Mouse (Mus musculus): Measurements from ENCODE around the gene Slbp. TPM values are rescaled to one million over a fixed set of nuclear protein-coding genes. Genes with fewer than 3 reads are reported as not detected.

Gene Slbp
- total RNA-seq, 2 experiments from 2014 or later: 37.9 to 50.8 TPM

DNA sequence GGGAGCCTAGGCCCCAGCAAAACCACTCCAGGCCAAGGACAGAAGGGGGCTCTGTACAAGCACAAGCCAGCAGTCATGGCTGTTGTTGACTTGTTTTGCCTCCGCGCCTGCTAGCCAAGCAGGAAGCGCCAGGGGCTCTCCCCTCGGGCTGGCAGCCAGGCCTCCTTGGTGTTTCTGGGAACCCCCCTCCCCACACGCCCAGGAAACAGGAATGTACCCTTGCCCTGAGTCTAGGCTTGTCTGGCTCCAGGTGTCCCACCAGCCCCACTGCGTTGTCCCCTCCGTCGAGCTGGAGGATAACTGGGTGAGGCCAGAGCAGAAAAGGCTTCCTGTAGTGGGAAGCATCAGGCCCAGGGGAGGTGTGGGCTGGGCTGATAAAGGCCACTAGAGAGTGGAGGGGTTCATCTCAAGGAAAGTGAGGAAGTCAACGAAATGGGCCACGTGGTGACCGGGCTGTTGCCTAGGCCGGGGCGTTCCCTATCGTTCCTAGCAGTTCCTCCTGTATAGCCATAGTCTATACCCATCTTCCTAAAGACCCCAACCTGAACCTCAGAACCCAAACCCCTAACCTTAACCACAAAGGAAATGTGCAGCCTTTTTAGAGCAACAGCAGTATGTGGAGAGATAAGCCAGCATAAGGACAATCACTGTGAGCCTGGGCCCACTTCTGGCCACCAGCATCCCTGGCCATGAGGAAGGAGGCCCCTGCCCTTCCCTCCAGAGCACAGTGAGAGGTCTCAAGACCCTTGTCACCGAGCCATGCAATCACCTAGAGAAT is 29.4 kb upstream of the Slbp start:
- DNase-seq (ENCODE audit: low spot score in 2 of 2): no peak

DNA sequence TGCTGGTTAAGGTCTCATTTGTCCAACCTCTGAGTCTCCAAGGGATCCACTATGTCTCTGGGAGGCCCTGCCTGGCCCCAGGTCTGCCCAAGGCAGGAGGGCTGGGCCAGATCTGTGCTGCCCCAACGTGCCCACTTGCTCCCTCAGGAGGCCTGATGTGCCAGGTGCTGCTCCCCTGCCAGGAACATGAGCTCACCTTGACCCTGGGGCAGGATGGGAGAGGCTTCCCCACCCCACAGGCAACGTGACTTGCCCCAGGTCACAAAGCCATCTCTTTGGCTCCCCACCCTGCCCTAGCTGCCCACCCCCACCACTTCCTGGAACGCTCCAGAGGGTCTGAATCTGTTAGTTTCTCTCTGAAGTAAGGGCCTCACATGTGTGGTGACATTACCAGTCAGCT is 28.7 kb upstream of the Slbp start:
- DNase-seq (ENCODE audit: low spot score in 2 of 2): no peak

DNA sequence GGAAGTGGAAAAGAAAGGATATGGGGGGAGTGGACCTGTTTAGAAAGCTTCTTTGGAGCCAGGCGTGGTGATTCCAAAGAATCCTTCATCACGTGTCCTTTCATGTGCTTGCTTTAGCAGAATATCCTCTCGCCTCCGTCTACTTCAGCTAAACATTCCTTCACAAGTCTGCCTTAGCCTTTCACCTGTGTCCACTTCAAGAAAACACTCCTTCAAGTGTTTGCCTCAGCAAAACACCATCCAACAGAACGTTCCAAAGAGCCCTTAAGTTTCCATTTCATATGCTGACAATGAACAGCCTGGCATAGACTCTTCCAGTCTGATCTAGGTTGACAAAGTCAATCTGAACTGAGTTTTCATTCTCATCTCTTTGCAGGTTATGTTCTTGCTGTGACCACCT is 25.9 kb upstream of the Slbp start:
- DNase-seq (ENCODE audit: low spot score in 2 of 2): no peak

DNA sequence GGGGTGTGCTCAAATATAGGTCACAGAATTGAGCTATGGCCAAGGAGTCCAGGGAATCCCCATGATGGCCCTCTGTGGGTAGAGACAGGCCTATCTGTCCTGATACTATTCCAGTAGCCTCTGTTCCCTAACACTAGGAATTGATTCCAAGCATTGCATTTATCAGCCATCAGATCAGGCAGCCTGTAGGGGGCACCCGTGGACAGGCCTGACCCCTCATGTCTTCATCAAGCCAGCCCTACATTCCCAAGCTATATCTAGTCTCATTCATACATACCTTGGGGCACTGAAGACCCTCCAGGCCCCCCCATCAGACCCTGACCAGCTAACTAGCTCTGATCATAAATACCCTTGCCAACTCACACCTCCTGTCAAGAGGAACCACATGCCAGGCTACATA is 23.6 kb upstream of the Slbp start:
- DNase-seq (ENCODE audit: low spot score in 2 of 2): peak; percentile 30 to 53

DNA sequence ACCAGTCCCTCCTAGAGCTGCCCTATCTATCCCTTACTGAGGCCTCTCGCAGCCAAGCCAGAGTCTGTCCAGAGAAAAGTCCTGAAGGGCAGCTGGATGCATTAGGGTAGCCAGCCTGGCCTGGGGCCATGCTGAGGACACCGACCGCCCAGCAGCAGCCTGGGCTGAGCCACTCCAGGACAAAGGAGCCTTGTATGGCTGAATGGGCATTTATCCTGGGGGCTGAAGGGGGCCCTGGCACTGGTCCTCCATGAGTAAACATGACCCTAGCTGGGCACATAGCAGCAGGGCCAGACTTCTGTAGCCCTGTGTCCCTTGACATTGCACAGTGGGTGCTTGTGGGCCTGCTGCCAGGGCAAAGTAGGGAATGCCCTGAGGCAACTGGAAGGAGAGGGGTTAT is 22.1 kb upstream of the Slbp start:
- no peak for DNase-seq (ENCODE audit: low spot score in 2 of 2)

DNA sequence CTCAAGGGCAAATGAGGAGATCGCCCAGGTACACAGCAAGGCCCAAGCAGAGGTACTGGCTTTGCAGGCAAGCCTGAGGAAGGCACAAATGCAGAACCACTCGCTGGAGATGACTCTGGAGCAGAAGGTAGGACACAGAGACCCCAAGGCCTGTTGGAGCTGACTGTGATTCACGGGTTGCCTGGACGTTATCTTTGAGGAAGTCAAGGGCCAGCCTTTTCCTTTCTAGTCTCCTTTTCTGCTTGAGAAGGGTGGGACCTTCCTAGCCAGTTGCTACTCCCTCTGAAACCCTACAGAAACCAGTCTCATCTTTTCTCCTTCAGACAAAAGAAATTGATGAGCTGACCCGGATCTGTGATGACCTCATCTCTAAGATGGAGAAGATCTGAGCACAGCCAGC is 19.3 kb upstream of the Slbp start:
- no peak for DNase-seq (ENCODE audit: low spot score in 2 of 2)

DNA sequence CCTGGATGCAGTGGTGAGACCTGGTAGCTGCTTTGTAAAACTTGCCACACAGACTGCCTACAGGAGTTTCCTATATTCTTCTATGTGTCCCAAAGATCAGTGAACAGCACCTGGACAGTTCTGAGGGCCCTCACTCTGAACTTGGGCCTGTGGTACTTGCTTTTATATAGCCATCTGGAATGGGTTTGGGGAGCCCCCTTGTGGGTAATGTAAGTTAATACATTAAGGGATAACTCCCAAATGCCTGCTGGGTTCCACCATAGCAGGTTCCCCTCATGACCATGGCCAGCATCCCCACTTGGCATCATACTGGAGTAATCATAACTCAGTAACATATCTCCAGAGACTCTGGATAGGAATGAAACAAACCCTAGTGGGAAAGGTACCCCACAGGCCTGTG is 15.8 kb upstream of the Slbp start:
- DNase-seq (ENCODE audit: low spot score in 2 of 2): no peak

DNA sequence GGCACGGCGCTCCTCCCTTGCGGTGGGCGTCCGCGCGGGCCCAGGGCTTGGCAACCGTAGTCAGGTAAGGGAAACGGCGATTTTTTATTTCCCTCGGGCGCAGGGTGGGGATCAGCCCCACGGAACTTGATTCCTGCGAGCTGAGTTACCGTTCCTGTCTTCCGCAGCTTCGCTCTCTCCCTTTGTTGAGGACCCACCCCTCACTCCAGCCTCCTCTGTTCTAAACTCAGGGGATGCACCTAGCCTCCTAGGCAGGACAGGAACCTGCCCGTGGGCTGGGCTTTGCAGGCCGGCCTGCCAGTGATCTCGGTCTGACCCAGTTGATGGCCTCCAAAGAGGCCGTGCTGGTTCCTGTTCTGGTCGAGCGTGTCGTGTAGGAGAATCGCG is 6.3 kb upstream of the Slbp start:
- no peak for DNase-seq (ENCODE audit: low spot score in 2 of 2)

DNA sequence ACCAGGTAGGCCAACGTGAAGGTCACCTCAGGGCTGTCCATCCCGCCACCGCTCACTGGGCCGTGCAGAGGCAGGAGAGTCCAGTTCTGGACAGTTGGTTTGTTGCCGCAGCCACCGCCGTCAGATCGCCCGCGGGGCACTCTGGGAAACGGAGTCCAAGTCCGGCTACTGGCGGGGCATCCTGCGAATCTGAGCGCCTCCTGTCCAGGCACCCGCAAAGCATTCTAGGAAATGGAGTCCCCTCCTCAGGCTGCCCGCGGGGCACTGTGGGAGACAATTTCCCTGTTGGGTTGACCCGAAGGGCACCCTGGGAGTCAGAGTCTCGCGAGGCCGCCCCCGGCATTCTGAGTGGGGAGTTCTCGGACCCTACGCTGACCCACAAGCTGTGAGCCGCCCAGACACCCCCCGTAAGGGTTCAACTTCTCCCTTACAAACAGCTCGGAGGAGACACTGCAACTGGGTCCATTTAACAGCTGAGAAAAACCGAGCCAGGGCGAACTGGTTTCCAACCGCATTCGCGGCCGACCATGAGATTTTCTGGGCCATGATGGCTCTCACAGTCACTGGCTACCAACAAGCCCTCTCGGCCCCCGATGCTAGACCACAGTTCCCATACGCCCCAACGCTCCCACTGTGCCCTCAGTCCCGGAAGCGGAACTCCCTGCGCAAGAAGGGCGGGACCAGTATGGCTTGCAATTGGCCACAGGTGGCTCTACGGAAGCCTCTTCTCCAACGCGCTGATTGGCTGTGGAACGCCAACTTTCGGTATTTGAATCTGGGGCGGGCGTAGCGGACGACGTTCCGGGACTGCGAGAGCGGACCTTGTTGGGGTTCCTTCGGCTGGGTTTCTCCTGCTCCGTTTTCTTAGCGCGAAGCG is 5.7 kb upstream of the Slbp start, which contains the start of the genes Tacc3 and Tmem129:
Tacc3 (plus strand) TSS at position 342 of the 877 bp plus-strand sequence.
Tmem129 (minus strand) TSS at position 630 of the 877 bp plus-strand sequence.
- DNase-seq (ENCODE audit: low spot score in 2 of 2): peak; percentile 92 to 94

DNA sequence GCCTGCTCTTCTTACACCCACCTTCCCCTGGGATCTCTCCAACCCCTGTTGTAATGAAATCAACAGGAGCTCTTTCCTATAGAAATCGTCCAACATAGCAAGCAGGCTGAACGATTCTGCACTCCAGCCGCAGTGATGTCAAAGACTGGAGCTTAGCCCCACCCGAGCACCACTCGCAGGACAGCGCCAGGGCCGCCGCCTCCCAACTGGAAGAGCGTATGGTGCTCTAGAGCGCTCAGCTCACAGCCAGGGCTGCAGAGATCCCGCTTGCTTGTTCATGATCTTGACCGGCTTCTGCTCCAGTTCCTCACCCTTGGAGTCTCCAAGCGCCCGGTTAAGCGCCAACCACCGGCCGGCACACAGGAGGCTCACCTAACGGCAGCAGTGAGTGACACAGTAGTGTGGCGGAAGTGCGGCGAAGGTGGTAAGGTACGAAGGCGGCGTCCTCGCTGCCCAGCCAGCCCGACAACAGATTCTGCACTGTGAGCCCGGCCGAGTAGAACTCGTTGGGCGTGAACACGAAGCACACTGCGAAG is 4.9 kb upstream of the Slbp start:
- DNase-seq (ENCODE audit: low spot score in 2 of 2): no peak

DNA sequence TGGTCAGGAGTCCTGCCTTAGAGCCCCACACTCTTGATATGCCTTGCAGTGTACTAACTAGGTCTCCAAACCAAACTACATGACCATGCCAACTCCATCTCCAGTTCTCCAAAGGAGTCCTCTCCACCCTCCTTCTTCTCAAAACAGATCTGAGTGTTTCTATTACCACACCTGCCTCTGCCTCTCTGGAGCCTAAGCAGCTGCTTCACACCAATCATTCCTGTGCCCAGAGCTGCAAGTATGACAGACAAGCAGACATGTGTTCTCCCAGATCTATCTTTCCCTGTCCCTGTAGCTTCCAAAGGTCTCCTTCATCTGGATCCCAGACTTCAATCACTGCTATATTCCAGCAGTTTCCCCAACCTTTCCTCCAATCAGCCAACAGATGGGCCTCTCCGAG is 4.4 kb upstream of the Slbp start:
- no peak for DNase-seq (ENCODE audit: low spot score in 2 of 2)

DNA sequence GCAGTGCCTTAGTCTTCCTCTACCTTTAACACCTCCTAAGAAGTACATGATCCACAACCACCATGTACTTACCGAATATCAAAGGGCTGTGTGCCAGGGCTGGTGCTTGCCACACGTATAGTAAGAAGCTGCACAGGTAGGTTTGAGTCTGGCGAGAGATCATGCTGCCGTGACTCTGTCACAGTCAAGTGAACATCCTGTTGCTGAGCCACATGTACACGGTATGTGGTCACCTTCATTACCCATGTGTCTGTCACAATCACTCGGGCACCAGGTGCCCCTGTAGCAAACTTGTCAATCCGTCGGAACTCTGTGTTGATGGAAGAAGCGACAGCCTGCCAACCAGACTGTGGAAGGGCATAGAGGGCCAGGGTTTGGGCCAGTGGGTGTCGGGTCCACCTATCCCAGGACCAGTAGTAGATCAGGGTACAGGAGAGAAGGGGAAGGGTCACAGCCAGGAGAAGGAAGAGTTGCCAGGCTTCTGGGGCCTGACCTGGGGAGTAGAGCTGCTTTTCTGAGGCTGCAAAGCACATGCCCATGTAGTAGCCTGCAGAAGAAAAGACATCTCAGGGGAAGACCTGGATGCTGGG is 3.0 kb upstream of the Slbp start:
- DNase-seq (ENCODE audit: low spot score in 2 of 2): no peak

DNA sequence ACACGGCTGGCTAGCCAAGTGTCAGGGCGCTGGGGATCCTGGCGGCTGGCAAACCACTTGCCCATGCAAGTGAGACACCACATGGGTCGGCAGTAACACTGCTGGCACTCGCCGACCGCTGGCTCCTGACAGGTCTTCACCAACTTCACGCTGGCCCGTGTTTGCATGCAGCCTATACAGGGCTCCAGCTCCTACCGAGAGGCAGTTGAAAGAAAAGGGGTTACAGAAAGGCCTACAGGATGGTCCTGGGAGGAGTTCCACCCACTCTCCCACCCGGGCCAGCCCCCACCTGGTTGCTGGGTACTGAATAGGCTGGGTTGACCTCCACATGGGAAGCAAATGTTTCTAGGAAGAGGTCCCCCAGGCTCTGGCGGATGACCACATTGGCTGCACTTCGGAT is 2.0 kb upstream of the Slbp start:
- no peak for DNase-seq (ENCODE audit: low spot score in 2 of 2)

DNA sequence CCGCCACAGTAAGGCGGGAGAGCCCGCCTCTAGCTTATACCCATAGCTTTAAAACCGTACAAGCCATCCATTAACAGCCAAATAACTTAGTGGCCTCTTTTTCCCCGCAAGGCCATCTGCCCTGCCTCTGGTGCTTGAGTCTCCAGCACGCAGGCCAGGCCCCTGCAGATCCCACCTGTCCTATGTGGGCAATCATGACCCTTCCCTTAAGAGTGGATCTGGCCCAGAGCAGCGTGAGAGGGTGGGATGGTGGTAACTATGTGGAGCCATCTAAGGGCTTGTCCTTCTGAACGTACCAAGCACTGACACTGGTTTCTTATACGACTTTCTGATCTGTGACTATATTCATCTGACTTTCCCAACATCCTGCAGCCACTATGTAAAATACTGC is 404 bp upstream of the Slbp start:
- no peak for DNase-seq (ENCODE audit: low spot score in 2 of 2)

DNA sequence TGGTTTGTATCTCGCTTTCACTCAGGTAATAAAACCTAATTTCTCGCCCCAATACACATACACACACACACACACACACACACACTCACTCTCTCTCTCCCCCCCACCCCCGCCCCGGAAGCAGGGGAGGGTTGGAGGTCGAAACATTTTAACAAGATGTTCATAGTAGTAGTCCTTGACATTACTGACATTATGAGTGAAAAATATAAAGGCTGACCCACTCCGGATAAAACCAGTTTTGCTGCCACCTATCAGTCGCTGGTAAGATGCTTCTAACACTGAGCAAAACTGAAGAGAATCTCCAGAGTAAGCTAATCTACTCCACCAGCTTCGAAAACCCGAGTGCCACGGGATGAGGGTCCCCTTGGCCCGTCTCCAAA is 843 bp downstream of the Slbp start:
- DNase-seq (ENCODE audit: low spot score in 2 of 2): no peak

DNA sequence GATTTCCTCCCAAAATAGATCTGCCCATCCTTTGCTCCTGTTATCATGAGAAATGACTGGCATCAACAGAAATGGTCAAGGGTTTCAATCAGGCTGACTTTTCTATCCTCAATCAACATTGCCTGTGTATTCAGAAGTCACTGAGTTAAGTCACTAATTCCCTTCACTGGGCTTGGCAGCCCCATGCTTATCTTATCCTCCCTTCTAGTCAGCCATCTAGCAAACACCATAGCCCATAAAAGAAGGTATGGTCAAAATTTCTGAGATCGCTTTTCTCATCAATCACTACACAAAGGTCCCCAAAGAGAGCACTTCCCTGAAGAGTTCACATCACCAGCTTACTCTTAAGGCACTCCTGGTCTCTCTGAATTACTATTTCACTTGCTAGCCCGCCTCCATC is 1.4 kb downstream of the Slbp start:
- DNase-seq (ENCODE audit: low spot score in 2 of 2): no peak

DNA sequence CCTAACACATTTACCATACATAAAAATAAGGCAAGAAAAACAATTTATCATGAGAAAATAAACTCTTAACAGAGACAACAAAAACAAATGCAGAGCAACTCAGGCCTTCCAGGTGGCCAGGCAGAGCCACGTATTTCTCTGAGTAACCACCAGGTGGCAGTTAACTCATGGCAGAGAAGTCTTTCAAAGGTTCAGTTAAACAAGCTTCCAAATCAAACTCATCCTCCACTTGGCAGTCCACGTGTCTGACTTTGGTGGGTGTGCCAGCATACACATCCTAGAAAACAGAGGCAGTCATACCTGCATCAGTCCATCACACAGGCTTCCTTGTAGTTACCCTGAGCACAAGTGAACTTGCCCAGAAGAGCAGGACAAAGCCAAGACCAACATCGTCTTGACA is 11.7 kb downstream of the Slbp start:
- DNase-seq (ENCODE audit: low spot score in 2 of 2): no peak

DNA sequence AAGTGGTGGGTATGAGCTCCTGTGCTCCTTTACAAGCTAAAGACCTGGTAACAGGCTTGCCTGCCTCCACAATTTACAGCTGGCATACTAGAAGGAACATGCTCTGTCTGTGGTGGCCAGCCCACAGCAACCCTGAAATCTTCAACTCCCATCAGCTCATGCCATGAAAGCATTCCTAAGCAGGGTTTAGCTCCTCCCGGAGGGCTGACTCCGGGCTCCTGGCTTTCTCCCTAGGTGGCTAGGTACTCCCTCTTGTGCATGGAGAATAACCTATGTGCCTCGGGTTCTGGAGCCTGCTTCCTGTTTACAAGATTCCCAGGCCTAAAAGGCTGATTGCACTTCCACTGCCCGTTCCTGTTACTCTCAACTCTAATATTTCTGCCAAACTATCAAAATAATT is 13.5 kb downstream of the Slbp start:
- no peak for DNase-seq (ENCODE audit: low spot score in 2 of 2)

DNA sequence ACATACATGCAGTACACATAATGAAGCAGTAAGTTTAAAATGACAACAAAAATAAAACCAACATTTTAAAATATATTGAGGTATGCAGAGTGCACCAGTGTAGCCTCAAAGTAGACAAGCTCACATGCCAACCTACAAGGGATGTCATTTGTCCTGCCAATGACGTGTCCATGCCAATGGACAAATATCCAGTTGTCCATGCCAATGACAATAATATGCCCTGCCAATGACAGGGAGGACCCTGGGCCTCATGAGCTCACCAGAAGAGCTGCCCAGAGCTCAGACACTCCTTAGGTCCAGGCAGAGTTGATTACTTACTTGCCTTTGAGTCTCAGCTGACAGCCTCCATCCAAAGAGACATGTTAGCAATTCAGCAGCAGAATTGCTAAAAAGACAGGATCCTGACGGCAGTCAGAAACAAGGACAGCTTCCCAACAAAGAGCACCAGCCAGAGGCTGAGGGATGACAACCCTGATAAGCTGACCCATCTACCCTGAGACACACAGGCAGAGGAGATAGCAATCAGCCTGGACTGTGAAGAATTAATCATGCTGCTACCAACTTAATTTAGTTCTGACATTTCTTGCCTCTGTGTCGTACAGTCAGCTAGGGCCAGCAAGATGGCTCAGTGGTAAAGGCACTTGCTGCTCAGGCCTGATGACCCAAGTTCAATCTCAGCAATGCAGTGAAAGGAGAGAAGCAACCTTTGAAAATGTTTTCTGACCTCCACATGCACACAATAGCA is 14.6 kb downstream of the Slbp start:
- DNase-seq (ENCODE audit: low spot score in 2 of 2): no peak

DNA sequence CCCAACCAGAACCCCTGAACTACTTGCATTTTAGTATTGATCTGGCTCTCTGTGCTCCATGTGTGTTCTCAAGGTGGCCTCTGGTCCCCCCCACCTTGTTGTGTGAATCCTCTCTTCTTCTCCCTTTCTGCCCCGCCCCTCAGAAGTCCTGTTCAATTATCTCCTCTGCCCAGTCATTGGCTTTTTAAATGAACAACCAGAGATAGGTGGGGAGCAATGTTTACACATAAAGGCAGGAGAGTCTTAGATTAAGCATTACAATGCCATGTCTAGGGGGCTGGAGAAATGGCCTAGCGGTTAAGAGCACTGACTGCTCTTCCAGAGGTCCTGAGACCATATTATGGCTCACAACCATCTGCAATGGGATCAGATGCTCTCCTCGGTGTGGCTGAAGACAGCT is 17.0 kb downstream of the Slbp start:
- no peak for DNase-seq (ENCODE audit: low spot score in 2 of 2)

DNA sequence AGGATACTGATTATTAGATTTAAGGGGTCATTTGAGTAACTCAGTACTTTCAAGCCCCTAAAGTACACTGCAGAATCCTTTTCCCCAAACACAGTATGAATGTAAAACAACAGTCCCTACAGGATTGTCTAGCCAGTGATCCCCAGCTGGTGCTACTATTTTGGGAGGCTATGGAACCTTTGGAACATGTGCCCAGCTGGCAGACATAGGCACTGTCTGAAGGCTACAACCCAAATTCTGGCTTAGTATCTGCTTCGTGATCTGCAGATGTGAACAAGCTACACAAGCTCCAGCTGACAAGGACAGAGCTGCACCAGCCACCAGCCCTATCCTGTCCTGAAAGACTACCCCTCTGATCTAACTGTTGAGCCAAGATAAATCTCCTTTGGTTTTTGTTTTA is 19.8 kb downstream of the Slbp start:
- DNase-seq (ENCODE audit: low spot score in 2 of 2): no peak

Data from adrenal gland, adult 18-20 months (tissue).